Mouse (Mus musculus): ENCODE results near the gene Heg1. TPM values are rescaled to one million over a fixed set of nuclear protein-coding genes. Genes with fewer than 3 reads are reported as not detected.

Gene Heg1
- polyA plus RNA-seq, 1 experiment from 2014 or later = 19.9 TPM

Other genes starting within 250 kb of the Heg1 start
- 0.84 and 1.4 TPM in 2 replicates for gene Slc12a8, start 167.0 kb upstream of the Heg1 start, polyA plus RNA-seq (2015; fragmentation: Nextera tagmentation; extraction: Ambion mirVana)
- 0.19 and 1.4 TPM in 2 replicates for gene Muc13, start 109.7 kb downstream of the Heg1 start, polyA plus RNA-seq (2015; fragmentation: Nextera tagmentation; extraction: Ambion mirVana)
- gene Itgb5, start 145.3 kb downstream of the Heg1 start, polyA plus RNA-seq (2015; fragmentation: Nextera tagmentation; extraction: Ambion mirVana) = 44.4 and 46.9 TPM in 2 replicates

All from kidney, embryonic 15.5 days (tissue).